Mouse (Mus musculus): ENCODE results near the gene Mydgf. TPM values are rescaled to one million over a fixed set of nuclear protein-coding genes. Genes with fewer than 3 reads are reported as not detected.

The Mydgf gene
- polyA plus RNA-seq (2014; fragmentation: Nextera tagmentation; extraction: Ambion mirVana) = 80.5 and 89.2 TPM in 2 replicates

DNA sequence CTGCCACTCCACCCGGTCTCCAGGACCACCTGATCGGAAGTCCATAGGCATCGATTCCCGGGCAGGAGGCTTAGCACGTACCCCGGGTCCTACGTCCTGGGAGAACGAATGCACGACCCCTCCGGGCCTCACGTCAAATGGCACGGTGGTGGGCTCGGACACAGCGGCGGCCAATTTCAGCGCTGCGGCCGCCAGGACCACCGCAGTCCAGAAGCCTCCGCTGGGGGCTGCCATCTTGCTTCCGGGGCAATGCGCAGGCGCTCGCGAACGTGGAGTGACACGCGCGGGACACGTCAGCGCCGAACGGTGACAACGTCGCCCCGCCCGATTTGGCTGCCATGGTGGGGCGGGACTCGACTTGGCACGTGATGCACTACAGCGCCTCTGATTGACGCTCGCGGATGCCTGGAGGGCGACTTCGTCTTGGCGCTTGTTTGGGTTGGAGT is at the start of gene Mydgf:
Gene Mydgf (minus strand): TSS at position 263 of the 446 bp plus-strand sequence.
- Histone ChIP-seq H3K9me3 (ENCODE audit: control insufficient read depth, low read length) (no peaks in the 10 kb centered on the region), H3K4me1 (ENCODE audit: control insufficient read depth, insufficient read depth, low read length) (peaks cover 13% of the 10 kb centered on the region), H3K27ac (ENCODE audit: low read depth, low read length) (peak within 1 kb of the TSS; percentile 1; the same call in 1 of the 2 replicates), H3K4me2 (replicated peaks; ENCODE audit: low read depth, low read length) (peak within 1 kb of the TSS; percentile 67), H3K27me3 (ENCODE audit: control insufficient read depth, insufficient read depth, low read length) (no peaks in the 10 kb centered on the region), H3K4me3 (ENCODE audit: low read length) (peak within 1 kb of the TSS; percentile 69), H3K36me3 (ENCODE audit: control insufficient read depth, insufficient read depth, low read length) (peaks cover 49% of the 10 kb centered on the region; the same call in 1 of the 2 replicates), H3K9ac (ENCODE audit: low read depth, low read length) (peak within 1 kb of the TSS; percentile 64)
- peak; percentile 90 for ATAC-seq (ENCODE audit: low FRiP score, low TSS enrichment)
- 0% methylated on average over 47 of the region's 47 CpGs for WGBS

DNA sequence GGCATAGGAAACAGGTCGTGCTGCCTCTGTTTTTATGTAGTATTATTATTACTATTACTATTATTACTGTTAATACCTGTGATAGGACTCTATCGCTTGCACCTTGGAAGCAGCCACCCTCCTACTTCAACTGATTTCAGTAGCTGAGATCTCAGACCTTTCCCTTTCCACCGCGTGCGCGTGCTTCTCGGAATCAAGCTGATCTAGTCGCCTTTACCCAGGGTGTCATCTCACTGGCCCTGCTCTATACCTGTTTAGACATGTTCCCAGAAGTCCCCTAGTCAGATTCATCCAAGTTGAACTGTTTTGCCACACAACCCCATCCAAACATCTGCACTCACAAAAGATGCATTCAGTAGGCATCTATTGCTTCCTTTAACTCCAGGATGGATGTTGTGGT is 49.7 kb upstream of the Mydgf start:
- Histone ChIP-seq H3K27me3 (ENCODE audit: control insufficient read depth, insufficient read depth, low read length) (no peaks in the 10 kb centered on the region), H3K4me1 (ENCODE audit: control insufficient read depth, insufficient read depth, low read length) (no peaks in the 10 kb centered on the region), H3K4me2 (replicated peaks; ENCODE audit: low read depth, low read length) (no peak overlapping the region), H3K9ac (ENCODE audit: low read depth, low read length) (no peak overlapping the region), H3K4me3 (ENCODE audit: low read length) (no peak overlapping the region), H3K27ac (ENCODE audit: low read depth, low read length) (no peak overlapping the region), H3K9me3 (ENCODE audit: control insufficient read depth, low read length) (no peaks in the 10 kb centered on the region), H3K36me3 (ENCODE audit: control insufficient read depth, insufficient read depth, low read length) (no peaks in the 10 kb centered on the region)
- WGBS = 50% methylated on average over 8 of the region's 8 CpGs
- no peak for ATAC-seq (ENCODE audit: low FRiP score, low TSS enrichment)

DNA sequence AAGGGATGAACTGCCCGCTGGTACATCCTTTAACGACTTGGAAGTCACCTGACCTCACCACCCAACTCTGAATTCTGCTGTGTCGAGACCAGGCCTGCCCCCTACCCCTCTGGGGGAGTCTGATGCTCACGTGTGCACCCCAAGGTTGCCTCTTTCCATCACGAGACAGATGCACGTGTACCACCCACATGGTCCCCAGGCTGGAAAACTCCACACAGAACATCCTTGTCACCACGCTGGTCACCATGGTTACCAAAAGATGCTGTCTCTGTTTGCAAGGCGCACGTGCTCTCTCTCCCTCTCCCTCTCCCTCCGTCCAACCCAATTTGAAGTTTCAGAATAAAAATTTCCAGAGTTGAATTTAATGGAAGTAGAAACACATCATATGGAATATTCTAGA is 46.2 kb upstream of the Mydgf start:
- Histone ChIP-seq H3K4me1 (ENCODE audit: control insufficient read depth, insufficient read depth, low read length) (no peaks in the 10 kb centered on the region), H3K27ac (ENCODE audit: low read depth, low read length) (no peak overlapping the region), H3K36me3 (ENCODE audit: control insufficient read depth, insufficient read depth, low read length) (no peaks in the 10 kb centered on the region), H3K4me3 (ENCODE audit: low read length) (no peak overlapping the region), H3K9me3 (ENCODE audit: control insufficient read depth, low read length) (no peaks in the 10 kb centered on the region), H3K9ac (ENCODE audit: low read depth, low read length) (no peak overlapping the region), H3K4me2 (replicated peaks; ENCODE audit: low read depth, low read length) (no peak overlapping the region), H3K27me3 (ENCODE audit: control insufficient read depth, insufficient read depth, low read length) (no peaks in the 10 kb centered on the region)
- ATAC-seq (ENCODE audit: low FRiP score, low TSS enrichment) = no peak
- WGBS = 76% methylated on average over 10 of the region's 10 CpGs

DNA sequence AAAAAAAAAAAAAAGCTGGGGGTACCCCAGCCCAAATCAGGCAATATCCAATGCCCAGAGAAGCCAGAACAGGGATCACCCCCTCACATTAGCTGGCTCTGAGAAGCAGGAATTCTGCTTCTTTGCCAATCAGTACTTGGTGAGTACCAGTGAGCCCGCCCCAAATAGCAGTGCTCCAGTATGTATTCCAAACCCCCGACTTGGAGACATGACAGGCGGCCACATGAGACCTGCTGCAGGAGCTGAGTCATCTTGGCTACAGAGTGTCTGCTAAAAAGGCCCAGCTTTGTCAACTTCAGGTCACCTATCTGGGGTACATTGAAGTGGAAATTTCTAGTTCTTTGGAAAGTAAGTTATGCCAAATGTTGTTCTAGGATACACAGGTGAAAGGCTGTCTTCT is 42.8 kb upstream of the Mydgf start:
- ATAC-seq (ENCODE audit: low FRiP score, low TSS enrichment) = no peak

DNA sequence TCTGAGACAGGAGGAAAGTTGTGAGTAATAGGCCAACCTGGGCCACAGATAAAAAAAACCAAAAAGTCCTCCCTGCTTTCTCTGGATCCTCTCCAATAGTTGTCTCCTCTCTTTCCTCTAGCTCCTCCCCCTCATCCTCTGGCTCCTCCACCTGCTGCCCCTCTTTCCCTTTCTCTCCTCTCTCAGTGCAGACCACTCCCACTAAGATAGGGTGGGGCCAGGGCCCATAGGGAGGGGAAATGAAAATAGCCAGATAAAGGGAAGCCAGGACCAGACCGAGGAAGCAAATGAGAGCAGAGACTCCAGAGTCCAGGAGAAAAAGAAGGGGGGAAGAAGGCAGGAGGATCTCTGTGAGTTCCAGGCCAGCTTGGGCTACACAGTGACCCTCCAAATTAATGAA is 41.2 kb upstream of the Mydgf start:
- no peak overlapping the region for H3K27ac ChIP-seq (ENCODE audit: low read depth, low read length)
- no peak for ATAC-seq (ENCODE audit: low FRiP score, low TSS enrichment)
- no peaks in the 10 kb centered on the region for H3K27me3 ChIP-seq (ENCODE audit: control insufficient read depth, insufficient read depth, low read length)
- H3K9ac ChIP-seq (ENCODE audit: low read depth, low read length) = no peak overlapping the region
- H3K4me3 ChIP-seq (ENCODE audit: low read length) = no peak overlapping the region
- no peaks in the 10 kb centered on the region for H3K36me3 ChIP-seq (ENCODE audit: control insufficient read depth, insufficient read depth, low read length)
- H3K4me2 ChIP-seq (replicated peaks; ENCODE audit: low read depth, low read length) = no peak overlapping the region
- 36% methylated on average over 1 of the region's 1 CpGs for WGBS
- H3K9me3 ChIP-seq (ENCODE audit: control insufficient read depth, low read length) = no peaks in the 10 kb centered on the region
- H3K4me1 ChIP-seq (ENCODE audit: control insufficient read depth, insufficient read depth, low read length) = no peaks in the 10 kb centered on the region

More for the DNA sequence above, 42.8 kb upstream of the Mydgf start:
- Histone ChIP-seq H3K9ac (ENCODE audit: low read depth, low read length) (no peak overlapping the region), H3K27me3 (ENCODE audit: control insufficient read depth, insufficient read depth, low read length) (no peaks in the 10 kb centered on the region), H3K4me2 (replicated peaks; ENCODE audit: low read depth, low read length) (no peak overlapping the region), H3K27ac (ENCODE audit: low read depth, low read length) (no peak overlapping the region), H3K9me3 (ENCODE audit: control insufficient read depth, low read length) (no peaks in the 10 kb centered on the region), H3K4me1 (ENCODE audit: control insufficient read depth, insufficient read depth, low read length) (no peaks in the 10 kb centered on the region), H3K4me3 (ENCODE audit: low read length) (no peak overlapping the region), H3K36me3 (ENCODE audit: control insufficient read depth, insufficient read depth, low read length) (no peaks in the 10 kb centered on the region)
- 75% methylated on average over 3 of the region's 3 CpGs for WGBS

DNA sequence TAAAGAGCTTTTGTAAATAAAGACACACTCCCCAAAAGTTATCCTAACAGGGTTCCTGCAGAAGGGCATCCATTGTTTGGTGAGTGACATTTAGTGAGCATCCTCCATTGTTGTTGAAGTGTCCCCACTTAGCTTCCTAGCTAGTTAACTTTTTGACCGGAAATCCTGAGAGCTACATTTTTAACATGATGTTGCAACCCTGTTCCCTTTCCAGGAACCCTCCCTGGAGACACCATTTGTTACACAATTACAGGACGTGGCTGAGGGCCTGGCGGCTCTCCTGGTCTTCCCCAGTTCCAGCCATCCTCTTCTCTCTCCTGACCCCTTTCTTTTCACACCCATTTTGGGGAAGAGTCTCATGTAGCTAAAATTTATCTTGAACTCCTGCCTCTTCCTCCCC is 36.1 kb upstream of the Mydgf start:
- WGBS = 63% methylated on average over 3 of the region's 3 CpGs
- H3K27ac ChIP-seq (ENCODE audit: low read depth, low read length) = no peak overlapping the region
- H3K4me2 ChIP-seq (replicated peaks; ENCODE audit: low read depth, low read length) = no peak overlapping the region

DNA sequence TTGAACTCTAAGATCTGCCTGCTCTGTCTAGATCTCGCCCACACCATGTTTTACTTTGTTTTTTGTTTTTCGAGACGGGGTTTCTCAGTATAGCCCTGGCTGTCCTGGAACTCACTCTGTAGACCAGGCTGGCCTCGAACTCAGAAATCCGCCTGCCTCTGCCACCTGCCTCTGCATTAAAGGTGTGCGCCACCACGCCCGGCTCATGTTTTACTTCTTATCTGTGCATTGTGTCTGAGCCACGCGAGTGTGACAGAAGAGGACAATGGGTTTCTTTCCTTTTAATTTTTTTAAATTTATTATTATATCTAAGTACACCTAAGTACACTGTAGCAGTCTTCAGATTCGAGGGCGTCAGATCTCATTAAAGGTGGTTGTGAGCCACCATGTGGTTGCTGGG is 35.5 kb upstream of the Mydgf start:
- ATAC-seq (ENCODE audit: low FRiP score, low TSS enrichment) = 0 out of 2 replicates have a peak, but pooled peaks have one; percentile 24
- Histone ChIP-seq H3K27ac (ENCODE audit: low read depth, low read length) (peak overlapping the region; percentile 86; the same call in 1 of the 2 replicates), H3K9me3 (ENCODE audit: control insufficient read depth, low read length) (no peaks in the 10 kb centered on the region), H3K4me1 (ENCODE audit: control insufficient read depth, insufficient read depth, low read length) (peaks cover 10% of the 10 kb centered on the region), H3K4me3 (ENCODE audit: low read length) (peak overlapping the region; percentile 72), H3K27me3 (ENCODE audit: control insufficient read depth, insufficient read depth, low read length) (no peaks in the 10 kb centered on the region), H3K9ac (ENCODE audit: low read depth, low read length) (peak overlapping the region; percentile 92), H3K36me3 (ENCODE audit: control insufficient read depth, insufficient read depth, low read length) (no peaks in the 10 kb centered on the region; the same call in 1 of the 2 replicates), H3K4me2 (replicated peaks; ENCODE audit: low read depth, low read length) (peak overlapping the region; percentile 75)
- 47% methylated on average over 12 of the region's 12 CpGs for WGBS

More for the DNA sequence above, 36.1 kb upstream of the Mydgf start:
- H3K4me3 ChIP-seq (ENCODE audit: low read length) = peak overlapping the region; percentile 72; the same call in 1 of the 2 replicates
- H3K9ac ChIP-seq (ENCODE audit: low read depth, low read length) = no peak overlapping the region
- no peak for ATAC-seq (ENCODE audit: low FRiP score, low TSS enrichment)
- H3K4me1 ChIP-seq (ENCODE audit: control insufficient read depth, insufficient read depth, low read length) = peaks cover 10% of the 10 kb centered on the region
- H3K27me3 ChIP-seq (ENCODE audit: control insufficient read depth, insufficient read depth, low read length) = no peaks in the 10 kb centered on the region
- no peaks in the 10 kb centered on the region for H3K9me3 ChIP-seq (ENCODE audit: control insufficient read depth, low read length)
- H3K36me3 ChIP-seq (ENCODE audit: control insufficient read depth, insufficient read depth, low read length) = no peaks in the 10 kb centered on the region; the same call in 1 of the 2 replicates

DNA sequence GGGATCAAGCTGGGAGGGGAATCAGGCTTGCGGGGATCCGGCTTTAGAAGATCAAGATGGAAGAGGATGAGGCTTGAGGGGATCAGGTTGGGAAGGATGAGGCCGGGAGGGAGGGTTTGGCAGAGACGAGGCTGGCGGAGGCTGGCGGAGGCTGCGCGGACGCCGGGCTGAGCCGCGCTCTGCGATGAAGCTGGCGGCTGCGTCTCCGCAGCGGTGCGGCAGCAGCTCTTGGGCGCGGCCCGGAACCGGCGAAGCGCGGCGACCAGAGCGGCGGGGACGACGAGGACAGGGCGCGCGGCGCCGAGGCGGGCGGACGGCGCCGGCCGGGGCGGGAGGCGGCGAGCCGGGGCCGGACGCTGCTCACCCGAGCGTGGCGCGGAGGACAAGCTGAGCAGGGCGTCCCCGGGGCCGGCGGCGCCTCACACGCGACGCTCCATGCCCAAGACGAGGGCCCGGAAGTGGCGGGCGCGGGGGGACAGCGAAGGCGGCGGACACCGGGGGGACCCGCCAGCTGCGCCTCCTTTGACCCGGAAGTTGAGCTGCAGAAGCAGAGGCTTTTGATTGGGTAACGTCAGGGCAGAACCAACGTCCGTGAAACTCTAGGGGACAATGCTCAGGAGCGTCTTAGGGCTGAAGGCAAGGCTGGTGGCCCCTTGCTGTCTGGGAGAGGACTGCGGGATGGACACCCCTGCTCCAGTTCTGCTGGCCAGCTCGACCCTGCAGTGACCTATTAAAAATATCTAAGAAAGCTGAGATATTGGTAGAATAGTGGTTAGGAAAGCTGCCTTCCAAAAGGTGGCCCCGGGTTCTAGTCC is 34.9 kb upstream of the Mydgf start, which contains the start of gene Dpp9:
Gene Dpp9 (minus strand): TSS at position 529 of the 815 bp plus-strand sequence.
- under 1% methylated on average over 61 of the region's 78 CpGs for WGBS
- no peaks in the 10 kb centered on the region for H3K27me3 ChIP-seq (ENCODE audit: control insufficient read depth, insufficient read depth, low read length)
- H3K9ac ChIP-seq (ENCODE audit: low read depth, low read length) = peak within 1 kb of the TSS; percentile 92
- H3K9me3 ChIP-seq (ENCODE audit: control insufficient read depth, low read length) = no peaks in the 10 kb centered on the region
- H3K36me3 ChIP-seq (ENCODE audit: control insufficient read depth, insufficient read depth, low read length) = no peaks in the 10 kb centered on the region; the same call in 1 of the 2 replicates
- H3K4me3 ChIP-seq (ENCODE audit: low read length) = peak within 1 kb of the TSS; percentile 72
- H3K4me2 ChIP-seq (replicated peaks; ENCODE audit: low read depth, low read length) = peak within 1 kb of the TSS; percentile 75
- peak; percentile 99 for ATAC-seq (ENCODE audit: low FRiP score, low TSS enrichment)
- peaks cover 10% of the 10 kb centered on the region for H3K4me1 ChIP-seq (ENCODE audit: control insufficient read depth, insufficient read depth, low read length)
- peak within 1 kb of the TSS; percentile 86 for H3K27ac ChIP-seq (ENCODE audit: low read depth, low read length)

DNA sequence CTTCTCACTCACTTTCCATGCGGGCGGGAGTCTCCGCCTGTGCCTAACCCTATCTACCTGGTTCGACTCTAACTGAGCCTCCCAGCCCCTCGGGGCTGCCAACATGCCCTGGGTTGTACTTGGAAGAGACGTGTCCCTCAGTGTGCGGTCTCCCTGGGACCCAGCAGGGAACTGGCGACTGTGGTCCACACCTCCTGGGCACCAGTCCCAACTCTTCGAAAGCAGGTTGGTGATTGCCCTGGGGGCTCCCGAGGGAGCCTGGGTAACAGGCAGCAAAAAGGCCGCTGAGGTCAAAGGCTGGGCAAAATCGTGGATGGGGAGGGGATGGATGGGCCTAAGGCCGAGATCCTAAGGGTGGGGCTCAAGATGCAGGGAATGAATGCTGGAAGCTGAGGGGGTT is 34.0 kb upstream of the Mydgf start:
- H3K36me3 ChIP-seq (ENCODE audit: control insufficient read depth, insufficient read depth, low read length) = no peaks in the 10 kb centered on the region; the same call in 1 of the 2 replicates
- H3K4me3 ChIP-seq (ENCODE audit: low read length) = peak overlapping the region; percentile 72
- no peaks in the 10 kb centered on the region for H3K27me3 ChIP-seq (ENCODE audit: control insufficient read depth, insufficient read depth, low read length)
- 65% methylated on average over 13 of the region's 13 CpGs for WGBS
- peaks cover 10% of the 10 kb centered on the region for H3K4me1 ChIP-seq (ENCODE audit: control insufficient read depth, insufficient read depth, low read length)
- peak overlapping the region; percentile 75 for H3K4me2 ChIP-seq (replicated peaks; ENCODE audit: low read depth, low read length)
- H3K9me3 ChIP-seq (ENCODE audit: control insufficient read depth, low read length) = no peaks in the 10 kb centered on the region
- H3K9ac ChIP-seq (ENCODE audit: low read depth, low read length) = peak overlapping the region; percentile 92
- no peak overlapping the region for H3K27ac ChIP-seq (ENCODE audit: low read depth, low read length)
- ATAC-seq (ENCODE audit: low FRiP score, low TSS enrichment) = no peak
